ENCODE assay signal across 11 mouse cellular contexts in genomic region chr11:118018328-118018727, GRCm38 (mm10). TPM values are rescaled to one million over a fixed set of nuclear protein-coding genes. Genes with fewer than 3 reads are reported as not detected.
DNase-seq lines count a peak whose midpoint lies in the region; ATAC-seq and TF ChIP-seq lines count a peak whose summit lies in the region.
"Had no signal": no experiment of that assay in that cellular context is flagged by ENCODE, and none has a peak within 500 bp of the region (broad histone marks: within the 10 kb centered on the region; RNA-seq: fewer than 3 reads in every experiment).

No protein-coding gene starts in this region.

- no peaks in the 10 kb centered on the region for H3K9me3 ChIP-seq in hindbrain, postnatal 0 days (ENCODE audit: low read length)
- no peaks in the 10 kb centered on the region for H3K9me3 ChIP-seq in hindbrain, embryonic 13.5 days
- H3K9me3 ChIP-seq: limb, embryonic 15.5 days had no signal

- H3K4me1 ChIP-seq in hindbrain, postnatal 0 days (ENCODE audit: insufficient read depth, low read length): no peaks in the 10 kb centered on the region
- peaks cover 5% of the 10 kb centered on the region; the same call in 1 of the 2 replicates for H3K4me1 ChIP-seq in hindbrain, embryonic 13.5 days (replicated peaks)
- H3K4me1 ChIP-seq in spleen, adult 2 months (ENCODE audit: control insufficient read depth, insufficient read depth, insufficient read length): peaks cover 24% of the 10 kb centered on the region; the same call in 1 of the 2 replicates

- no peak for DNase-seq in hindbrain, postnatal 0 days (ENCODE audit: low spot score)
- DNase-seq in spleen, adult 2 months (ENCODE audit: low read depth in 1 of 2, low spot score in 2 of 2): no peak
- DNase-seq in spleen, postnatal 4 days (ENCODE audit: low spot score in 2 of 2): no peak
- DNase-seq in forelimb bud, embryonic 11.5 days (ENCODE audit: low read depth, low spot score): peak; percentile 20
- DNase-seq in thymus, postnatal 25 days: peak; percentile 52
- no peak for DNase-seq in cerebellum, adult 9-11 months
- DNase-seq: cerebellum, adult 9-10 months; right cerebral cortex, postnatal 25 days had no signal

- no peak for TF ChIP-seq POLR2A in spleen, adult 2 months (IDR thresholded peaks at IDR 0.05; ENCODE audit: low read depth, low read length)

- H3K4me3 ChIP-seq in hindbrain, postnatal 0 days (ENCODE audit: low read length): no peak overlapping the region
- H3K4me3 ChIP-seq in hindbrain, embryonic 13.5 days: no peak overlapping the region
- H3K4me3 ChIP-seq in spleen, adult 2 months (ENCODE audit: extremely low read depth, insufficient read depth, insufficient read length): no peak overlapping the region
- H3K4me3 ChIP-seq: limb, embryonic 15.5 days had no signal

- TF ChIP-seq CTCF in hindbrain, postnatal 0 days (IDR thresholded peaks at IDR 0.05; ENCODE audit: low read depth): peak; percentile 57
- peak; percentile 10; the same call in 1 of the 2 replicates for TF ChIP-seq CTCF in spleen, adult 2 months (IDR thresholded peaks at IDR 0.05; ENCODE audit: extremely low read depth, insufficient read depth, insufficient read length, insufficient replicate concordance)

- H3K36me3 ChIP-seq in hindbrain, postnatal 0 days (ENCODE audit: insufficient read depth, low read length): peaks cover 20% of the 10 kb centered on the region
- H3K36me3 ChIP-seq in hindbrain, embryonic 13.5 days: peaks cover 72% of the 10 kb centered on the region
- peaks cover 13% of the 10 kb centered on the region; the same call in 1 of the 2 replicates for H3K36me3 ChIP-seq in spleen, adult 2 months (ENCODE audit: control insufficient read depth, insufficient read depth, low read length)

- WGBS in hindbrain, postnatal 0 days: 95% methylated on average over 4 of the region's 4 CpGs
- 94% methylated on average over 4 of the region's 4 CpGs for WGBS in hindbrain, embryonic 13.5 days
- WGBS in spleen, adult 2 months: 96% methylated on average over 4 of the region's 4 CpGs

- H3K27ac ChIP-seq in hindbrain, postnatal 0 days: no peak overlapping the region
- H3K27ac ChIP-seq in hindbrain, embryonic 13.5 days: no peak overlapping the region
- no peak overlapping the region for H3K27ac ChIP-seq in spleen, adult 2 months (ENCODE audit: insufficient read depth, low read length)
- H3K27ac ChIP-seq: limb, embryonic 15.5 days had no signal

- H3K27me3 ChIP-seq in hindbrain, postnatal 0 days (ENCODE audit: insufficient read depth, low read length): no peaks in the 10 kb centered on the region
- H3K27me3 ChIP-seq in hindbrain, embryonic 13.5 days: no peaks in the 10 kb centered on the region
- H3K27me3 ChIP-seq in spleen, adult 2 months (ENCODE audit: control insufficient read depth, insufficient read depth, low read length): no peaks in the 10 kb centered on the region
- H3K27me3 ChIP-seq: limb, embryonic 15.5 days had no signal

- ATAC-seq in hindbrain, postnatal 0 days: no peak
- no peak for ATAC-seq in hindbrain, embryonic 13.5 days (ENCODE audit: low FRiP score)
- no peak for ATAC-seq in erythroid progenitor cell, adult 5-6 weeks (replicated peaks; ENCODE audit: low FRiP score, poor library complexity, severe bottlenecking)

- H3K9ac ChIP-seq in hindbrain, postnatal 0 days (replicated peaks; ENCODE audit: low read length): no peak overlapping the region
- H3K9ac ChIP-seq in hindbrain, embryonic 13.5 days: no peak overlapping the region
- H3K9ac ChIP-seq: limb, embryonic 15.5 days had no signal

- no peak overlapping the region for H3K4me2 ChIP-seq in hindbrain, postnatal 0 days (ENCODE audit: low read depth, low read length)
- no peak overlapping the region for H3K4me2 ChIP-seq in hindbrain, embryonic 13.5 days
- H3K4me2 ChIP-seq: limb, embryonic 15.5 days had no signal

RNA-seq across cellular contexts. Expression of gene Pgs1, which starts 32.2 kb away (rescaled TPM):
- total RNA-seq in hindbrain, postnatal 0 days (2014; rRNA removed): 72.7 and 85.0 TPM in 2 replicates
- 57.2 and 58.3 TPM in 2 replicates for polyA plus RNA-seq in hindbrain, postnatal 0 days (2015; fragmentation: Nextera tagmentation; extraction: Ambion mirVana)
- 47.4 and 47.6 TPM in 2 replicates for polyA plus RNA-seq in hindbrain, embryonic 13.5 days (2015; fragmentation: Nextera tagmentation; extraction: Ambion mirVana)
- 35.6 and 43.7 TPM in 2 replicates for polyA plus RNA-seq in spleen, adult 2 months (2012; rRNA removed)
- total RNA-seq in erythroid progenitor cell, adult 5-6 weeks (2015; ENCODE audit: low replicate concordance): 10.1 and 13.3 TPM in 2 replicates
- 5.1 and 22.5 TPM in 2 replicates for total RNA-seq in erythroid progenitor cell, adult 5-6 weeks (2017; ENCODE audit: low replicate concordance)

RNA-seq across cellular contexts. Expression of gene Socs3, which starts 48.5 kb away (rescaled TPM):
- 12.3 and 12.4 TPM in 2 replicates for total RNA-seq in hindbrain, postnatal 0 days (2014; rRNA removed)
- 6.0 and 7.0 TPM in 2 replicates for polyA plus RNA-seq in hindbrain, postnatal 0 days (2015; fragmentation: Nextera tagmentation; extraction: Ambion mirVana)
- polyA plus RNA-seq in hindbrain, embryonic 13.5 days (2015; fragmentation: Nextera tagmentation; extraction: Ambion mirVana): 8.3 and 8.8 TPM in 2 replicates
- 22.0 and 31.0 TPM in 2 replicates for polyA plus RNA-seq in spleen, adult 2 months (2012; rRNA removed)
- 0.36 and 1.3 TPM in 2 replicates for total RNA-seq in erythroid progenitor cell, adult 5-6 weeks (2015; ENCODE audit: low replicate concordance)
- 1.2 TPM in 1 of 2 replicates, not detected in the other for total RNA-seq in erythroid progenitor cell, adult 5-6 weeks (2017; ENCODE audit: low replicate concordance)

Comparison
In these comparisons a context has a peak if more than half of its experiments do, and no peak if none do; other contexts are left out.
1. DNase-seq: peak in forelimb bud, embryonic 11.5 days (single experiment) and thymus, postnatal 25 days (single experiment); none in hindbrain, postnatal 0 days (single experiment), spleen, adult 2 months (0 of 2), spleen, postnatal 4 days (0 of 2) and cerebellum, adult 9-11 months (single experiment).